Mouse (Mus musculus) G1E (cell line): ENCODE results near the gene Saal1.

Source experiments
- CTCF ChIP-seq: IDR thresholded peaks from 2 replicates; pipeline ENCODE4 v1.5.1; 2012; ENCODE audit warnings: low read depth, low read length, inconsistent platforms, mixed read lengths
- GATA1 ChIP-seq: IDR thresholded peaks from 2 replicates; pipeline ENCODE4 v1.6.1; 2012; ENCODE audit warnings: borderline replicate concordance, low read length, inconsistent platforms, mixed read lengths
- TAL1 ChIP-seq: conservative IDR thresholded peaks from 2 replicates; pipeline ENCODE4 v1.6.1; 2012; ENCODE audit warnings: low read depth, low read length, inconsistent platforms, mixed read lengths

DNA sequence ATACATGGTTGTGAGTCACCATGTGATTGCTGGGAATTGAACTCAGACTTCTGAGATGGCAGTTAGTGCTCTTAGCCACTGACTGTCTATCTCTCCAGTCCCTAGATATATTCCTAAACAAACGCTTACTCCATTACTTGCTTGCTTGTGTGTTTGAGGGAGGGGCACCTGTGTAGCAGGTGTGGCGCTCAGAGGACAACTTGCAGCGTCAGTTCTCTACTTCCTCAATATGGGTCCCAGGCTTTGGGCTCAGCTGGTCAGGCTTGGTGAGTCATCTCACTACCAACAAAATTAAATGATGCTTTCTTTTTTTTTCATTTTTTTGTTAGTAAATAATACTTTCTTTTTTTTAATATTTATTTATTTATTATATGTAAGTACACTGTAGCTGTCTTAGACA, 32.1 kb downstream of the Saal1 start:
- TF ChIP-seq CTCF: no peak
- no peak for TF ChIP-seq GATA1
- no peak for TF ChIP-seq TAL1
